Comparison of ENCODE assay signal across 9 mouse cellular contexts in genomic region chr1:157449532-157449931, GRCm38 (mm10). TPM values are rescaled to one million over a fixed set of nuclear protein-coding genes. Genes with fewer than 3 reads are reported as not detected.
A peak's percentile ranks its signal among the peaks of the same experiment; 100 is the strongest.
DNase-seq lines count a peak whose midpoint lies in the region; ATAC-seq and TF ChIP-seq lines count a peak whose summit lies in the region.
"Had no signal": no experiment of that assay in that cellular context is flagged by ENCODE, and none has a peak within 500 bp of the region (broad histone marks: within the 10 kb centered on the region; RNA-seq: fewer than 3 reads in every experiment).

No protein-coding gene starts in this region.

- peak; percentile 29; the same call in 1 of the 2 replicates for ATAC-seq in lung, embryonic 15.5 days (ENCODE audit: borderline replicate concordance, extremely low read depth, low FRiP score, low TSS enrichment)
- ATAC-seq in heart, postnatal 0 days (ENCODE audit: insufficient read depth, low read depth) = peak; percentile 54
- ATAC-seq in liver, embryonic 14.5 days (ENCODE audit: insufficient read depth) = no peak
- peak; percentile 9; the same call in 1 of the 2 replicates for ATAC-seq in stomach, embryonic 16.5 days (ENCODE audit: insufficient read depth, low FRiP score)
- no peak for ATAC-seq in inflammation-experienced regulatory T-cells, adult 6 months
- ATAC-seq: Patski had no signal

- DNase-seq in lung, postnatal 10 days = no peak
- no peak for DNase-seq in heart, postnatal 0 days (ENCODE audit: low spot score)
- DNase-seq in liver, embryonic 14.5 days (ENCODE audit: low read depth in 3 of 3, low spot score in 3 of 3) = no peak
- DNase-seq in cerebellum, adult 11-12 months = no peak
- DNase-seq in layer of hippocampus, adult 18-20 months (ENCODE audit: low spot score in 2 of 2) = no peak

- TF ChIP-seq EP300 in heart, postnatal 0 days (IDR thresholded peaks at IDR 0.05; ENCODE audit: low read depth) = no peak
- TF ChIP-seq EP300 in liver, embryonic 14.5 days (IDR thresholded peaks at IDR 0.05; ENCODE audit: low read depth) = no peak

- no peaks in the 10 kb centered on the region for H3K36me3 ChIP-seq in lung, embryonic 15.5 days
- no peaks in the 10 kb centered on the region for H3K36me3 ChIP-seq in heart, postnatal 0 days (replicated peaks; ENCODE audit: control insufficient read depth, insufficient read depth, low read length)
- no peaks in the 10 kb centered on the region for H3K36me3 ChIP-seq in liver, embryonic 14.5 days (replicated peaks; ENCODE audit: control insufficient read depth, insufficient read depth, low read depth)
- no peaks in the 10 kb centered on the region for H3K36me3 ChIP-seq in stomach, embryonic 16.5 days (ENCODE audit: control insufficient read depth, insufficient read depth, low read length)

- WGBS in lung, embryonic 15.5 days = 9% methylated on average over 10 of the region's 10 CpGs
- WGBS in heart, postnatal 0 days = 4% methylated on average over 10 of the region's 10 CpGs
- 12% methylated on average over 10 of the region's 10 CpGs for WGBS in liver, embryonic 14.5 days (ENCODE audit: insufficient replicate concordance)
- 12% methylated on average over 10 of the region's 10 CpGs for WGBS in stomach, embryonic 16.5 days

- peak overlapping the region; percentile 55 for H3K27ac ChIP-seq in lung, embryonic 15.5 days
- H3K27ac ChIP-seq in heart, postnatal 0 days (ENCODE audit: low read depth) = peak overlapping the region; percentile 75
- no peak overlapping the region for H3K27ac ChIP-seq in liver, embryonic 14.5 days
- H3K27ac ChIP-seq in stomach, embryonic 16.5 days (ENCODE audit: low read length) = peak overlapping the region; percentile 54

- no peak for TF ChIP-seq CTCF in heart, postnatal 0 days (IDR thresholded peaks at IDR 0.05; ENCODE audit: low read depth)
- no peak for TF ChIP-seq CTCF in liver, embryonic 14.5 days (IDR thresholded peaks at IDR 0.05; ENCODE audit: low read depth)

- H3K9me3 ChIP-seq in lung, embryonic 15.5 days = no peaks in the 10 kb centered on the region
- no peaks in the 10 kb centered on the region for H3K9me3 ChIP-seq in heart, postnatal 0 days (replicated peaks; ENCODE audit: control insufficient read depth, low read length)
- no peaks in the 10 kb centered on the region for H3K9me3 ChIP-seq in liver, embryonic 14.5 days (ENCODE audit: control insufficient read depth, low read length)
- H3K9me3 ChIP-seq in stomach, embryonic 16.5 days (replicated peaks; ENCODE audit: control insufficient read depth, low read length) = no peaks in the 10 kb centered on the region

- H3K9ac ChIP-seq in lung, embryonic 15.5 days = no peak overlapping the region
- H3K9ac ChIP-seq in heart, postnatal 0 days (replicated peaks; ENCODE audit: low read depth, low read length) = peak overlapping the region; percentile 51
- no peak overlapping the region for H3K9ac ChIP-seq in liver, embryonic 14.5 days (replicated peaks)
- H3K9ac ChIP-seq in stomach, embryonic 16.5 days (ENCODE audit: low read length) = peak overlapping the region; percentile 38

- peaks cover 10% of the 10 kb centered on the region; the same call in 1 of the 2 replicates for H3K4me1 ChIP-seq in lung, embryonic 15.5 days
- peaks cover 23% of the 10 kb centered on the region for H3K4me1 ChIP-seq in heart, postnatal 0 days (ENCODE audit: control insufficient read depth, insufficient read depth)
- peaks cover 0 to 13% of the 10 kb centered on the region in 2 experiments; a peak in 2 of 4 replicates for H3K4me1 ChIP-seq in liver, embryonic 14.5 days (replicated peaks; ENCODE audit: control insufficient read depth in 2 of 2, insufficient read depth in 2 of 2, low read length in 1 of 2)
- H3K4me1 ChIP-seq in stomach, embryonic 16.5 days (ENCODE audit: control insufficient read depth, insufficient read depth, low read length) = no peaks in the 10 kb centered on the region

- H3K27me3 ChIP-seq in lung, embryonic 15.5 days = no peaks in the 10 kb centered on the region
- H3K27me3 ChIP-seq in heart, postnatal 0 days (ENCODE audit: control insufficient read depth, insufficient read depth, low read length) = no peaks in the 10 kb centered on the region
- H3K27me3 ChIP-seq in liver, embryonic 14.5 days (ENCODE audit: control insufficient read depth, insufficient read depth, low read length) = no peaks in the 10 kb centered on the region
- no peaks in the 10 kb centered on the region for H3K27me3 ChIP-seq in stomach, embryonic 16.5 days (ENCODE audit: control insufficient read depth, insufficient read depth, low read length)
- H3K27me3 ChIP-seq: Patski had no signal

- peak overlapping the region; percentile 7 for H3K4me3 ChIP-seq in lung, embryonic 15.5 days
- H3K4me3 ChIP-seq in heart, postnatal 0 days (ENCODE audit: low read depth, low read length) = peak overlapping the region; percentile 42
- H3K4me3 ChIP-seq in liver, embryonic 14.5 days (ENCODE audit: insufficient read depth in 1 of 2, low read depth in 2 of 2, low read length in 2 of 2) = peak overlapping the region in 1 of 2 experiments; percentile 14; a peak in 2 of 4 replicates
- peak overlapping the region; percentile 24 for H3K4me3 ChIP-seq in stomach, embryonic 16.5 days (replicated peaks; ENCODE audit: low read length)

- H3K4me2 ChIP-seq in lung, embryonic 15.5 days = peak overlapping the region; percentile 58
- H3K4me2 ChIP-seq in heart, postnatal 0 days (ENCODE audit: low read depth, low read length) = peak overlapping the region; percentile 69
- peak overlapping the region; percentile 53 for H3K4me2 ChIP-seq in liver, embryonic 14.5 days (ENCODE audit: low read depth)
- H3K4me2 ChIP-seq in stomach, embryonic 16.5 days (ENCODE audit: low read depth, low read length) = peak overlapping the region; percentile 51

RNA-seq across cellular contexts. Expression of gene Cryzl2, which starts 8.8 kb away (rescaled TPM):
- polyA plus RNA-seq in lung, embryonic 15.5 days (2015; fragmentation: Nextera tagmentation; extraction: Ambion mirVana) = 11.4 and 13.4 TPM in 2 replicates
- total RNA-seq in heart, postnatal 0 days (2014; rRNA removed; ENCODE audit: low replicate concordance) = 31.0 and 45.7 TPM in 2 replicates
- polyA plus RNA-seq in heart, postnatal 0 days (2015; fragmentation: Nextera tagmentation; extraction: Ambion mirVana) = 38.1 and 38.5 TPM in 2 replicates
- polyA plus RNA-seq in liver, embryonic 14.5 days (2012; rRNA removed) = 7.0 and 8.1 TPM in 2 replicates
- 6.5 and 6.6 TPM in 2 replicates for polyA plus RNA-seq in liver, embryonic 14.5 days (2014; fragmentation: Nextera tagmentation; extraction: Ambion mirVana)
- 13.0 and 13.2 TPM in 2 replicates for polyA plus RNA-seq in stomach, embryonic 16.5 days (2015; fragmentation: Nextera tagmentation; extraction: Ambion mirVana)
- polyA plus RNA-seq in inflammation-experienced regulatory T-cells, adult 6 months (2017; shearing (Covaris generic)) = 1 to 10 TPM in 2 of 3 experiments, under 1 TPM in 1; 0.83 to 7.4 (median 6.1) TPM
- 1 to 10 TPM; 5.5 to 5.7 TPM for total RNA-seq in layer of hippocampus, adult 18-20 months (2021)
- polyA plus RNA-seq: Patski had no signal

RNA-seq across cellular contexts. Expression of gene Rasal2, which starts 37.1 kb away (rescaled TPM):
- 8.9 and 9.5 TPM in 2 replicates for polyA plus RNA-seq in lung, embryonic 15.5 days (2015; fragmentation: Nextera tagmentation; extraction: Ambion mirVana)
- total RNA-seq in heart, postnatal 0 days (2014; rRNA removed; ENCODE audit: low replicate concordance) = 28.9 and 35.9 TPM in 2 replicates
- polyA plus RNA-seq in heart, postnatal 0 days (2015; fragmentation: Nextera tagmentation; extraction: Ambion mirVana) = 18.5 and 20.2 TPM in 2 replicates
- 0.51 and 0.58 TPM in 2 replicates for polyA plus RNA-seq in liver, embryonic 14.5 days (2012; rRNA removed)
- polyA plus RNA-seq in liver, embryonic 14.5 days (2014; fragmentation: Nextera tagmentation; extraction: Ambion mirVana) = 1.1 and 1.5 TPM in 2 replicates
- polyA plus RNA-seq in stomach, embryonic 16.5 days (2015; fragmentation: Nextera tagmentation; extraction: Ambion mirVana) = 8.8 and 9.7 TPM in 2 replicates
- polyA plus RNA-seq in inflammation-experienced regulatory T-cells, adult 6 months (2017; shearing (Covaris generic)) = under 1 TPM; 0.03 to 0.24 (median 0.17) TPM
- total RNA-seq in layer of hippocampus, adult 18-20 months (2021) = 10 to 100 TPM; 79.0 to 80.8 TPM

RNA-seq across cellular contexts. Expression of gene Sec16b, which starts 57.0 kb away (rescaled TPM):
- polyA plus RNA-seq in lung, embryonic 15.5 days (2015; fragmentation: Nextera tagmentation; extraction: Ambion mirVana) = 2.1 and 2.4 TPM in 2 replicates
- 1.1 and 1.3 TPM in 2 replicates for total RNA-seq in heart, postnatal 0 days (2014; rRNA removed; ENCODE audit: low replicate concordance)
- polyA plus RNA-seq in heart, postnatal 0 days (2015; fragmentation: Nextera tagmentation; extraction: Ambion mirVana) = 0.91 and 0.94 TPM in 2 replicates
- 3.0 and 3.4 TPM in 2 replicates for polyA plus RNA-seq in liver, embryonic 14.5 days (2012; rRNA removed)
- 5.1 and 5.4 TPM in 2 replicates for polyA plus RNA-seq in liver, embryonic 14.5 days (2014; fragmentation: Nextera tagmentation; extraction: Ambion mirVana)
- polyA plus RNA-seq in stomach, embryonic 16.5 days (2015; fragmentation: Nextera tagmentation; extraction: Ambion mirVana) = 10.6 and 11.0 TPM in 2 replicates
- polyA plus RNA-seq in inflammation-experienced regulatory T-cells, adult 6 months (2017; shearing (Covaris generic)) = 1 to 10 TPM; 1.2 to 2.4 (median 2.4) TPM
- under 1 TPM; 0.32 to 0.46 TPM for total RNA-seq in layer of hippocampus, adult 18-20 months (2021)

Comparison
In these comparisons a context has a peak if more than half of its experiments do, and no peak if none do; other contexts are left out.
1. ATAC-seq: peak in lung, embryonic 15.5 days (single experiment), heart, postnatal 0 days (single experiment) and stomach, embryonic 16.5 days (single experiment); none in liver, embryonic 14.5 days (single experiment) and inflammation-experienced regulatory T-cells, adult 6 months (single experiment).
2. H3K9ac ChIP-seq: peak in heart, postnatal 0 days (single experiment) and stomach, embryonic 16.5 days (single experiment); none in lung, embryonic 15.5 days (single experiment) and liver, embryonic 14.5 days (single experiment).
3. Peak in every context shown above with its lines, with median percentiles within 50 percentile points of each other: H3K4me2 ChIP-seq.